Mouse (Mus musculus) spleen, adult 2 months (tissue): ENCODE results near the gene Rbms3.

Source experiments
- CTCF ChIP-seq: fragments of 200-500 bp; IDR thresholded peaks from 2 replicates; pipeline ENCODE4 v1.5.1; 2011; ENCODE audit warnings: mild to moderate bottlenecking, inconsistent platforms; ENCODE audit not compliant: insufficient read depth, insufficient read length, insufficient replicate concordance; ENCODE audit errors: extremely low read depth
- POLR2A ChIP-seq: fragments of 200-500 bp; IDR thresholded peaks from 2 replicates; pipeline ENCODE4 v1.6.1; 2011; ENCODE audit warnings: low read depth, low read length, inconsistent platforms

DNA sequence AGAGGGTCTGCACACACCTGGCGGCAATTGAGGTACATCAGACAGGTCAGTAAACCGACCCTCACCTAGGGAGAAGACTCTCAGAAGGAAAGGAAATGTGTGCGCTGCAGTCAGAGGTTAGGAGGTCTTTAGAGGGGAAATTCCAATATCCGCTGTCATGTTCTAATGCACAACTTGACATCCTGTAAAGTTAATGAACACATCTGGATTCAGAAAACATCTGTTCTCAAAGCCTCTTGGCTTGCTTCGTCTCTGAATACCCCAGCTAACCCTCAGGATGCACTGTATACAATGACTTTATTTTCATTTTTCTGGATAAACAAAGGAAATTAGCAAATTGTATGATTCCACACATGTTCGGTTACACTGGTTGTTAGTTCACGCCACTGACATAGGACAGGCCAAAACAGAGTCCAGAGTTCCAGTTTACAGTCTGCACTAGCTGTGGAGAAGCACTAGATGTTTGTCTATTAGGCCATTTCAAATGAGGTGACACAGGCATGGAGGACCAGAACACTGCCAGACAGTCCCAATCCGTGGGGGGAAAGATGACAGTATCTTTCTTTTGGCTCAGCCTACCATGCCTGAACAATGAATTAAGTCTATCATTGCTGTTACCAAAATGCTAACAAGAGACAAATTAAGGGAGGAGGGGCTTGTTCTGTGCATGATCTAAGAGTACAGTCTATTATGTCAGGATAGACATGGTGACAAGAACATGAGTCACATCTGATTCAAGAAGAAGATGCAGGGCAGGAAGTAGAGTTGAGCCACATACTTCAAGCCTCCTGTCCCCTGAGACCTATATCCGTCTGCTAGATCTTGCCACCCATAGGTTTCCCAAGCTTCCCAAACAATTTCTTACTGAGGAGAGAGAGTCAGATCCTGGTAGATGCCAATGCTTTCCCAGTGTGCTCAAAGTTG is 538.2 kb downstream of the Rbms3 start:
- TF ChIP-seq CTCF (no peak), POLR2A (no peak)
